Mouse (Mus musculus): ENCODE results near the gene Rassf3.

DNA sequence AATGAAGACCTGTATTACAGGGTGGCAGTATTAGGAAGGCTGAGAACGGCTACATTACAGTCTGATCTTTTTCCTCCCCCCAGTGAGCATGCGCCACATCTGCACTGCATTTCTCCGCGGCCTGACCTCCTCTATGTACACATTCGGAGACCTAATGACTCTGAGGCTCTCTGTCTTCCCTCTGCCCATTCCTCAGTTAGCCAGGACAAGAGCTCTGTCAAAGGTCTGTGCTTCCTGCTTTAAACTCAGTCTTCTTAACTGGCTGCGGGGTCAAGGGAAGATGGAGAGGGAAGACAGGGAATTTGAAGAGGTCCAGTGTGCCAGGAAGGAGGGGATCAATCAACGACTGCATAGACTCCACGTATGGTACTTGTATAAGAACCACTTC, 39.9 kb downstream of the Rassf3 start:
- TF ChIP-seq CTCF (IDR thresholded peaks at IDR 0.05; ENCODE audit: borderline replicate concordance, control insufficient read depth, extremely low read depth, insufficient read depth, low read length, poor library complexity) = no peak
- no peak for TF ChIP-seq POLR2A (IDR thresholded peaks at IDR 0.05; ENCODE audit: control insufficient read depth, extremely low read depth, insufficient read depth, low read length, poor library complexity)

Measured in thymus, adult 2 months (tissue).